Mouse (Mus musculus) olfactory bulb, adult 2 months (tissue): Measurements from ENCODE around the gene Mgarp.

Experiments used
- CTCF ChIP-seq: fragments of 200-500 bp; IDR thresholded peaks from 2 replicates; pipeline ENCODE4 v1.5.1; 2012; ENCODE audit warnings: low read depth, mild to moderate bottlenecking, low read length, moderate library complexity; ENCODE audit not compliant: insufficient read depth
- POLR2A ChIP-seq: fragments of 200-500 bp; IDR thresholded peaks from 2 replicates; pipeline ENCODE4 v1.6.1; 2012; ENCODE audit warnings: mild to moderate bottlenecking, low read depth, low read length, moderate library complexity; ENCODE audit not compliant: insufficient read depth

GRCm38 (mm10) chr3:51387868-51388381 lies 8.6 kb downstream of the Mgarp start:
- no peak for TF ChIP-seq POLR2A
- TF ChIP-seq CTCF, result no peak
